Mouse (Mus musculus): ENCODE measurements around the gene Clstn2. TPM values are rescaled to one million over a fixed set of nuclear protein-coding genes. Genes with fewer than 3 reads are reported as not detected.

Clstn2 gene
- total RNA-seq, 1 experiment from 2014 or later: not detected

DNA sequence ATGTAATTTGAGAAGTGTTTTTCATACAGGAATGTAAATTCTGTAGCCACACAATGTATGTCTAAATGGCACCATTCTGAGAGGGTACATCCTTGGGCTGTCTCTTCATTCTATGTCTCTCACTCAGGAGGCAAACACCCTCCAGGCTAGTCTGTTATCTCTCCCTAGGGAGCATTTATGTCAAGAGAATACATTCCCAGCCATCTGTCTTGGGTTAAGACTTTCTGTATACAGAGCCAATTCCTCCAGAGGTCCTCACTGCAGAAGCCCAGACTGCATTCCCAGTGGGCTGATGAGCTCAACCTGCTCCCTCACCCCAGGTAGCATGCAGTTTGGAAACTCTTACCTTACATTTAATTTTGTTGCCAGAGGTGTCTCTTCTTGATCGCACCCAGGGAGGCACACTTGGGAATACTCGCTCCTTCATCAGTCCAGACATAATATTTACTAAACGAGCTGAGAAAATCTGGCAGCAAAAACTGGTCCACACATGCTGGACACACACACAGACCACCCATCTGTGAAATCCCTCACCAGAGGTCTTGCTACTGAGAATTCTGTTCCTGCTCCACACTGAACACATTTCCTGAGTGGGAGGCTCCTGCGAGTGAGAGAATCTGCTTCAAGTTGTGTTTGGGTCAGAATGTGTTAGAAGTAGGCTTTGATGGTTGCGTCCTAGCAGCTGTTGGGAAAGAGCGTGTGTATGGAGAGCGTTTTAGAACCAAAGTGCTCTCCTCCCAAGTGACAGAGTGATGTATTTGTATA, 592.9 kb downstream of the Clstn2 start:
- ATAC-seq (replicated peaks; ENCODE audit: insufficient number of reproducible peaks, low FRiP score, low TSS enrichment, poor library complexity, severe bottlenecking): no peak

- no peak for ATAC-seq (replicated peaks; ENCODE audit: insufficient number of reproducible peaks, low FRiP score, low TSS enrichment, poor library complexity, severe bottlenecking)
These were observed 598.3 kb downstream of the Clstn2 start for GRCm38 (mm10) chr9:97434666-97435065.

GRCm38 (mm10) chr9:97429885-97430449, 603.0 kb downstream of the Clstn2 start:
- ATAC-seq (replicated peaks; ENCODE audit: insufficient number of reproducible peaks, low FRiP score, low TSS enrichment, poor library complexity, severe bottlenecking): no peak

- ATAC-seq (replicated peaks; ENCODE audit: insufficient number of reproducible peaks, low FRiP score, low TSS enrichment, poor library complexity, severe bottlenecking): no peak
These were observed 604.9 kb downstream of the Clstn2 start for GRCm38 (mm10) chr9:97428127-97428526.

DNA sequence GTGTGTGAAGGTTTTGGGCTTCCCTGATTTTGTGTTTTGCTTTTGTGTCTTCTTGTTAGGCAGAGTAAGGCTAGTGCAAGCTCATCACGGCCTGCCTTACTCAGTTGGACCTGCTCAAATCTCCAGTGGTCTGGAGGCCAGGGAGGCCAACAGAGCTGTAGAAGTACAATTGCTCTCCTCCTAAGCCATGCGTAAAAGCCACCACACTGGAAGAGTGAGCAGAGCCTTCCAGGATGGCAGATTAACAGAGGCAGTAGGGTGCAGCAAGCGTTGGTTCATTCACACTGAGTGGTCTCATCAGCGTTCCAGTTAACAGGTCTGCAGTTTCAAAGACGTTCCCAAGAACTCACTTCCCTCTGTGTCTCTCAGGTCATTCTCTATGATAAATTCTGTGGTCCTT, 612.1 kb downstream of the Clstn2 start:
- ATAC-seq (replicated peaks; ENCODE audit: insufficient number of reproducible peaks, low FRiP score, low TSS enrichment, poor library complexity, severe bottlenecking): no peak

DNA sequence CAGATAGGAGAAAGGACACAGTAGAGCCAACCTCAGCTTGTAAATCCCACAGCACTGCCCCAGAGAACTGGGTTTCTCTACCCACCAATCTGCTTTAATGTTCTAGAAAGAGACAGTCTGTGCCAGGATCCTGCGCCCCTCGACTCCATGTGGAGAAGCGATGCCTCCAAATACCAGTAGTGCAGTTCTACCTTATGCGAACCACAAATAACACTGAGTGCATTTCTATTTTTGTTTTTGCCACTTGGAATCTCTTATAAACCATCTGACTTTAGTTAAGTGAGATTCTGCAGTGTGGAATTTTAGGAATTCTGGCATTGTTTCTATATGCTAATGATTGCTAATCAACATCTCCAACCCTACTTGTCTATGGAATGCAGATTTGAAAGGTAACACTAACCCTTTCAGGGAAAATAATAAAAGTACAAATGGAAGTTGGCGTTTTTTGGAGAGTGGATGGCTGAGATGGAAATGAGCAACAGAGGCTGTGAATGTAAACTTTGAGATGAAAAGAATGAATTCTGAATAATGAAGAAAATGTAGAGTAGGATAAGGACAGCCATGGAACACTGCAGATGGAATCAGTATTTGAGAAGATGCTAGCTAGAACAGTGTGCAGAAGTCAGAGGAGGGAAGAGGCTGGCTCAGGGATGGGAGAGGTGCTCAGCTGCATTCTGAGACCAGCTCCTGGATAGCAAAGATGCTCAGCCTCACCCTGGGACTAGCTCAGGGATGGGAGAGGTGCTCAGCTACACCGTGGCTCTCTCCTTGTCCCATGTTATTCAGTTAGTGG, 617.9 kb downstream of the Clstn2 start:
- no peak for ATAC-seq (replicated peaks; ENCODE audit: insufficient number of reproducible peaks, low FRiP score, low TSS enrichment, poor library complexity, severe bottlenecking)

DNA sequence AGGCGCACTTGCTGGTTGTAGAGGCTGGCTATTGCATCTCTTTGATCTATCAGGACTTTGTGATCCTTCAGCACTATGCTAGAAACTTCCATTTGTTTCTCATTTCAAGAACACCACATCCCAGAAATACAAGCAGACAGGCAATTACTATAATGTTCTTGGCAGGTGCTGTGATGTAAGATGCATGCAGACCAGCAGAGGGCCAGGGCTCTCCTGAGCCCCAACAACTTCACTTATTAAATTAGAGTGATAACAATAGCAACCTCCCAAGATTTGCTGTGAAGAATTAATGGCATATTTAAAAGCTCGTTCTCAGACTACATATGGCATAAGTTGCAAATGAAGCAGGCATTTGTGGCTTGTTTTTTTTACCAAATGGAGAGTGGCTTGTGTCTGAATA, 624.8 kb downstream of the Clstn2 start:
- ATAC-seq (replicated peaks; ENCODE audit: insufficient number of reproducible peaks, low FRiP score, low TSS enrichment, poor library complexity, severe bottlenecking): no peak
